In genomic region chr14:121494238-121494637, GRCm38 (mm10) we compare ENCODE assay signal across 24 mouse cellular contexts. TPM values are rescaled to one million over a fixed set of nuclear protein-coding genes. Genes with fewer than 3 reads are reported as not detected.
A peak's percentile ranks its signal among the peaks of the same experiment; 100 is the strongest.
DNase-seq lines count a peak whose midpoint lies in the region; ATAC-seq and TF ChIP-seq lines count a peak whose summit lies in the region.
"Had no signal": no experiment of that assay in that cellular context is flagged by ENCODE, and none has a peak within 500 bp of the region (broad histone marks: within the 10 kb centered on the region; RNA-seq: fewer than 3 reads in every experiment).

No protein-coding gene starts in this region.

- H3K27me3 ChIP-seq in intestine, embryonic 14.5 days (replicated peaks; ENCODE audit: control insufficient read depth, insufficient read depth, low read length) = no peaks in the 10 kb centered on the region
- no peaks in the 10 kb centered on the region for H3K27me3 ChIP-seq in intestine, embryonic 16.5 days (replicated peaks; ENCODE audit: control insufficient read depth, insufficient read depth, low read length)
- peaks cover 3% of the 10 kb centered on the region; the same call in 1 of the 2 replicates for H3K27me3 ChIP-seq in small intestine, adult 2 months (ENCODE audit: control insufficient read depth, insufficient read depth, low read length)
- H3K27me3 ChIP-seq in midbrain, embryonic 15.5 days (replicated peaks) = no peaks in the 10 kb centered on the region
- H3K27me3 ChIP-seq: embryonic facial prominence, embryonic 12.5 days; forebrain, embryonic 13.5 days; forebrain, embryonic 15.5 days had no signal

- no peak for TF ChIP-seq POLR2A in small intestine, adult 2 months (IDR thresholded peaks at IDR 0.05; ENCODE audit: low read depth, low read length)

- H3K36me3 ChIP-seq in intestine, embryonic 14.5 days (ENCODE audit: control insufficient read depth, insufficient read depth, low read length) = no peaks in the 10 kb centered on the region
- no peaks in the 10 kb centered on the region for H3K36me3 ChIP-seq in intestine, embryonic 16.5 days (ENCODE audit: control insufficient read depth, insufficient read depth, low read length)
- H3K36me3 ChIP-seq in small intestine, adult 2 months (ENCODE audit: control insufficient read depth, insufficient read depth, low read length) = peaks cover 49% of the 10 kb centered on the region
- H3K36me3 ChIP-seq in midbrain, embryonic 15.5 days (replicated peaks) = no peaks in the 10 kb centered on the region
- H3K36me3 ChIP-seq: embryonic facial prominence, embryonic 10.5 days; embryonic facial prominence, embryonic 12.5 days; forebrain, embryonic 15.5 days; G1E had no signal

- H3K9me3 ChIP-seq in intestine, embryonic 14.5 days (ENCODE audit: control insufficient read depth, low read length) = no peaks in the 10 kb centered on the region
- no peaks in the 10 kb centered on the region for H3K9me3 ChIP-seq in intestine, embryonic 16.5 days (ENCODE audit: control insufficient read depth, low read length)
- H3K9me3 ChIP-seq in midbrain, embryonic 15.5 days = no peaks in the 10 kb centered on the region
- H3K9me3 ChIP-seq: embryonic facial prominence, embryonic 10.5 days; embryonic facial prominence, embryonic 12.5 days; forebrain, embryonic 13.5 days; forebrain, embryonic 15.5 days; G1E had no signal

- H3K27ac ChIP-seq in intestine, embryonic 14.5 days (ENCODE audit: low read depth) = no peak overlapping the region
- H3K27ac ChIP-seq in intestine, embryonic 16.5 days (ENCODE audit: low read length) = peak overlapping the region; percentile 88
- peak overlapping the region; percentile 88 for H3K27ac ChIP-seq in small intestine, adult 2 months (ENCODE audit: insufficient read depth, low read depth, low read length)
- no peak overlapping the region for H3K27ac ChIP-seq in midbrain, embryonic 15.5 days
- H3K27ac ChIP-seq: embryonic facial prominence, embryonic 10.5 days; embryonic facial prominence, embryonic 12.5 days; forebrain, embryonic 13.5 days; forebrain, embryonic 15.5 days had no signal

- H3K9ac ChIP-seq in intestine, embryonic 14.5 days (ENCODE audit: low read length) = no peak overlapping the region
- no peak overlapping the region for H3K9ac ChIP-seq in intestine, embryonic 16.5 days (ENCODE audit: low read depth, low read length)
- H3K9ac ChIP-seq in midbrain, embryonic 15.5 days = no peak overlapping the region
- H3K9ac ChIP-seq: embryonic facial prominence, embryonic 12.5 days; forebrain, embryonic 13.5 days; forebrain, embryonic 15.5 days had no signal

- 0 out of 2 replicates have a peak, but pooled peaks have one; percentile 40 for ATAC-seq in intestine, embryonic 14.5 days (replicated peaks; ENCODE audit: low FRiP score, low TSS enrichment, low read depth)
- peak; percentile 62 for ATAC-seq in intestine, embryonic 16.5 days
- no peak for ATAC-seq in midbrain, embryonic 15.5 days (replicated peaks)
- ATAC-seq in inflammation-experienced regulatory T-cells, adult 6 months = no peak
- ATAC-seq: activated CD4-positive, CD25-positive, alpha-beta regulatory T cell, adult 4 months; forebrain, embryonic 13.5 days; forebrain, embryonic 15.5 days; Patski had no signal

- 39% methylated on average over 2 of the region's 2 CpGs for WGBS in intestine, embryonic 14.5 days
- 38% methylated on average over 2 of the region's 2 CpGs for WGBS in intestine, embryonic 16.5 days
- 25% methylated on average over 2 of the region's 2 CpGs for WGBS in small intestine, adult 2 months
- WGBS in midbrain, embryonic 15.5 days = 60% methylated on average over 2 of the region's 2 CpGs

- TF ChIP-seq CTCF in small intestine, adult 2 months (IDR thresholded peaks at IDR 0.05; ENCODE audit: extremely low read depth, insufficient read length, insufficient replicate concordance, low read depth, low read length) = no peak

- no peak overlapping the region for H3K4me2 ChIP-seq in intestine, embryonic 14.5 days (ENCODE audit: low read length)
- peak overlapping the region; percentile 30; the same call in 1 of the 2 replicates for H3K4me2 ChIP-seq in intestine, embryonic 16.5 days (ENCODE audit: low read depth, low read length)
- no peak overlapping the region for H3K4me2 ChIP-seq in midbrain, embryonic 15.5 days
- H3K4me2 ChIP-seq: embryonic facial prominence, embryonic 12.5 days; forebrain, embryonic 13.5 days; forebrain, embryonic 15.5 days had no signal

- peaks cover 11% of the 10 kb centered on the region; the same call in 1 of the 2 replicates for H3K4me1 ChIP-seq in intestine, embryonic 14.5 days (replicated peaks; ENCODE audit: control insufficient read depth, insufficient read depth, low read length)
- peaks cover 12% of the 10 kb centered on the region for H3K4me1 ChIP-seq in intestine, embryonic 16.5 days (ENCODE audit: control insufficient read depth, insufficient read depth, low read length)
- H3K4me1 ChIP-seq in small intestine, adult 2 months (ENCODE audit: control insufficient read depth, insufficient read depth, insufficient read length, low read length) = peaks cover 23% of the 10 kb centered on the region
- H3K4me1 ChIP-seq in midbrain, embryonic 15.5 days = peaks cover 7% of the 10 kb centered on the region
- H3K4me1 ChIP-seq: forebrain, embryonic 13.5 days; forebrain, embryonic 15.5 days had no signal

- H3K4me3 ChIP-seq in intestine, embryonic 14.5 days (ENCODE audit: low read depth, low read length) = no peak overlapping the region
- no peak overlapping the region for H3K4me3 ChIP-seq in intestine, embryonic 16.5 days (ENCODE audit: low read length)
- peak overlapping the region; percentile 30; the same call in 1 of the 2 replicates for H3K4me3 ChIP-seq in small intestine, adult 2 months (ENCODE audit: low read depth, low read length)
- no peak overlapping the region for H3K4me3 ChIP-seq in midbrain, embryonic 15.5 days
- H3K4me3 ChIP-seq: embryonic facial prominence, embryonic 10.5 days; embryonic facial prominence, embryonic 12.5 days; forebrain, embryonic 13.5 days; forebrain, embryonic 15.5 days had no signal

- DNase-seq in intestine, embryonic 14.5 days (ENCODE audit: low spot score) = no peak
- DNase-seq in urinary bladder, postnatal 14 days (ENCODE audit: low spot score) = no peak
- no peak for DNase-seq in lung, postnatal 36 days
- DNase-seq: adrenal gland, adult 8-10 months; adrenal gland, postnatal 14 days; adrenal gland, postnatal 36 days; cerebellum, adult 11-12 months; cerebellum, adult 2 months; cerebellum, adult 9-10 months; cerebellum, postnatal 10 days; cerebellum, postnatal 25 days had no signal

RNA-seq across cellular contexts. Expression of gene Slc15a1, which starts 10.8 kb away (rescaled TPM):
- 0.39 and 0.89 TPM in 2 replicates for polyA plus RNA-seq in intestine, embryonic 14.5 days (2014; fragmentation: Nextera tagmentation; extraction: Ambion mirVana)
- polyA plus RNA-seq in intestine, embryonic 16.5 days (2015; fragmentation: Nextera tagmentation; extraction: Ambion mirVana) = 12.6 and 18.7 TPM in 2 replicates
- polyA plus RNA-seq in small intestine, adult 2 months (2012; rRNA removed) = 31.3 and 304 TPM in 2 replicates
- 0.08 TPM in 1 of 2 replicates, not detected in the other for polyA plus RNA-seq in midbrain, embryonic 15.5 days (2015; fragmentation: Nextera tagmentation; extraction: Ambion mirVana)
- polyA plus RNA-seq in inflammation-experienced regulatory T-cells, adult 6 months (2017; shearing (Covaris generic)) = under 1 TPM in 2 of 3 experiments, not detected in 1; 0.15 to 0.17 TPM
- polyA plus RNA-seq: C2C12; cerebellum, adult 2 months; forebrain, embryonic 11.5 days; forebrain, embryonic 13.5 days; forebrain, embryonic 15.5 days; G1E had no signal

Comparison
In these comparisons a context has a peak if more than half of its experiments do, and no peak if none do; other contexts are left out.
1. H3K27ac ChIP-seq: peak in intestine, embryonic 16.5 days (single experiment) and small intestine, adult 2 months (single experiment); none in intestine, embryonic 14.5 days (single experiment) and midbrain, embryonic 15.5 days (single experiment).
2. ATAC-seq: peak in intestine, embryonic 14.5 days (single experiment) and intestine, embryonic 16.5 days (single experiment); none in midbrain, embryonic 15.5 days (single experiment) and inflammation-experienced regulatory T-cells, adult 6 months (single experiment).